Mouse (Mus musculus) heart, adult 2 months (tissue): ENCODE measurements around the gene Wwc2.

Source experiments
- CTCF ChIP-seq: fragments of 200-600 bp; IDR thresholded peaks from 2 replicates; pipeline ENCODE4 v1.8.1; 2022; ENCODE audit warnings: antibody characterized with exemption, mild to moderate bottlenecking, moderate library complexity
- EP300 ChIP-seq: fragments of 200-500 bp; IDR thresholded peaks from 2 replicates; pipeline ENCODE4 v1.6.1; 2011; ENCODE audit warnings: low read depth, low read length, control low read depth; ENCODE audit not compliant: insufficient read depth
- POLR2A ChIP-seq: fragments of 200-500 bp; IDR thresholded peaks from 2 replicates; pipeline ENCODE4 v1.6.1; 2011; ENCODE audit warnings: mild to moderate bottlenecking, low read depth, low read length, control low read depth; ENCODE audit not compliant: insufficient read depth

DNA sequence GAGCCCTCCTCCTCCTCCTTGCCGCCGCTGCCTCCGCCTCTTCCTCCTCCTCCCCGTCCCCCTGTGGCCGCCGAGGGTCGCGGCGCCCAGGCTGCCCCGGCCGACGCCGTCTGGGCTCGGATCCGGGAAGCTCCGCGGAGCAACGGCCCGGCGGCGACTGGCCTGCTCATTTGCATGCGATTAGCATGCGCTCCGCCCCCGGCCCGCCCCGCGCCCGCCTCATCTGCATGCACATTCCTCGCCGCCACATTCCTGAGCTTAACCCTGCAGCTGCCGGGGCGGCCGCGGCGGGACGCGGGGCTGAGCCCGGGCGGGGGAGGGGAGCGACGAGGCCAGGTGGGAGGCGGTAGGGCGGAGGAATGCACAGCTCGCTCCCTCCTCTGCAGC lies 345 bp downstream of the Wwc2 start:
- peak; percentile 55 for TF ChIP-seq CTCF
- peak; percentile 86 for TF ChIP-seq POLR2A
- peak; percentile 57; the same call in 1 of the 2 replicates for TF ChIP-seq EP300
